Mouse (Mus musculus): ENCODE measurements at regions not wholly inside any gene's neighbourhood (a gene's known extent, or its start where the extent isn't known, plus 50 kb on each side); places are given as distances from the start of the nearest gene placed in this dataset.
A peak's percentile ranks its signal among the peaks of the same experiment; 100 is the strongest.

DNA sequence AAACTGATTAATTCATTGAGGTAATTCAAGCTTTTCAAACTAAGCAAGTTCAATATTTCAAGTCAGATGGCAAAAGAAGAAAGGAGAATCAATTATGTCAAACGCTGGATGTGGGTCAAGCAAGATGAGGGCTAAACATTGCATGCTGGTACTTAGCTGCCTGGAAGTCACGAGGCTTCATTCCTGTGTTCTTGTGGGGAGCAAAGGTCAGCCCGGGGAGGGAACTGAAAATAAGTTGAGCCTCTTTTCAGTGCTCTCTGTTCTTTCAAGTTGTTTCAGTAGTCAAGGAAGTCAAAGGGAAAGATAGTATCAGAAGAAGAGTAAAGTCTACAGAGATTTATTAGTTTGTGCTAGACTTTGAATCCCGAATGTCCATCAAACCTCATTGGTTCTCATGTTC, 122.9 kb upstream of the Fat1 start:
- no peak overlapping the region for H3K9ac ChIP-seq (ENCODE audit: low read depth, low read length)
- WGBS = 70% methylated on average over 4 of the region's 4 CpGs
- no peaks in the 10 kb centered on the region for H3K27me3 ChIP-seq (ENCODE audit: control insufficient read depth, insufficient read depth, low read depth, low read length)
- no peak for ATAC-seq
- H3K4me3 ChIP-seq (ENCODE audit: low read depth, low read length) = no peak overlapping the region
- no peak overlapping the region for H3K27ac ChIP-seq (ENCODE audit: low read length)
- no peak overlapping the region for H3K4me2 ChIP-seq (ENCODE audit: low read length)
- no peaks in the 10 kb centered on the region for H3K36me3 ChIP-seq (ENCODE audit: control insufficient read depth, insufficient read depth, low read length)
- H3K9me3 ChIP-seq (replicated peaks; ENCODE audit: control insufficient read depth, low read length, poor library complexity, severe bottlenecking) = no peaks in the 10 kb centered on the region; the same call in 1 of the 2 replicates
- no peaks in the 10 kb centered on the region for H3K4me1 ChIP-seq (ENCODE audit: control insufficient read depth, insufficient read depth, low read length)

DNA sequence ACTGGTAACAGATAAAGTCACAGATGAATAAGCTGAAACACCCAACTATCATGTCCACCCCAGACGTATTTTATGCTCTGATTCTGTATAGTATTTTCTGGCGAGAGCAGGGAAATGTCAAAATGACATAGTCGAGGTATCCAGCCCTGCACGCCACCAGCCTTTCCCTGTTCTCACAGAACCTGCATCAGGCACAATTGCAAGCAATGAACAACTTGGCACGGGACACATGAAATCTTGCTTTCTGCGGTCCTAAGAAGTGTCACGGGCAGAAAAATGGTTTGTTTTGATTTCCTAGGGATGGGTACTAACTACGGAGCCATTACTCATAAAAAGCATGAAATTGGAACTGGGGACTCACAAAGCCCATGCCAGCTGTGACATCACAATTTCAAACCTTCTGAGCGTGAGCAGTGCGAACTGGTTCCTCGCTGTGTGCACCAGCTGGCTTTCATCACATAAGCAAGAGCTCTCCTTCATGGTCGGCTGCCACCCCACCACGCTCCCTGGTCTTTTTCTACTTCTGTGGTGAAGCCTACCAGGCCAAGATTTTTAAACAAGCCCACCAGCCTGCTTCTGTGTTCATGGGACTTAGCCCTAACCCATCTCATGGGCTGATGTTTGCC, 117.6 kb upstream of the Fat1 start:
- 84% methylated on average over 13 of the region's 13 CpGs for WGBS
- Histone ChIP-seq H3K27ac (ENCODE audit: low read length) (no peak overlapping the region), H3K4me1 (ENCODE audit: control insufficient read depth, insufficient read depth, low read length) (no peaks in the 10 kb centered on the region), H3K36me3 (ENCODE audit: control insufficient read depth, insufficient read depth, low read length) (no peaks in the 10 kb centered on the region), H3K27me3 (ENCODE audit: control insufficient read depth, insufficient read depth, low read depth, low read length) (no peaks in the 10 kb centered on the region; the same call in 1 of the 2 replicates), H3K9me3 (replicated peaks; ENCODE audit: control insufficient read depth, low read length, poor library complexity, severe bottlenecking) (peaks cover 2% of the 10 kb centered on the region; the same call in 1 of the 2 replicates), H3K9ac (ENCODE audit: low read depth, low read length) (no peak overlapping the region), H3K4me3 (ENCODE audit: low read depth, low read length) (no peak overlapping the region), H3K4me2 (ENCODE audit: low read length) (no peak overlapping the region)
- ATAC-seq = 0 out of 2 replicates have a peak, but pooled peaks have one; percentile 21

DNA sequence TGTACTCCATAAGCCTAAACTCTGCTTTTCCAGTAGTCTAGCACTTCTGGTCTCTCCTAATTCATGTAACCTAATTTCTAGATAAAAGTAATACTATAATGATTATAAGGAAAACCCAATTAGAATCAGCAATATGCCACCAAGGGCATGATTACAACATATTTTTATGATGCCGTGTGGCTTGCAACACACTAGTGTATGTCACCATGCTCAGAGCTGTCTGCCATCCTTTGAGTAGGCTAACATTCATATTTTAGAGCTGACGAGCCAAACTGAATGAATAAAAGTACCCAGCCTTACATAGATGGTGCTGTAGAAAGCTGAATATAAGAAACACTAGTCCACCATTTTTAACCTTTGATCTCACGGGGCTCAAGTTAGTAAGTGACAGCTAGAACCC, 116.0 kb upstream of the Fat1 start:
- no peak overlapping the region for H3K4me2 ChIP-seq (ENCODE audit: low read length)
- H3K27ac ChIP-seq (ENCODE audit: low read length) = no peak overlapping the region
- no peaks in the 10 kb centered on the region for H3K36me3 ChIP-seq (ENCODE audit: control insufficient read depth, insufficient read depth, low read length)
- ATAC-seq = no peak
- no peak overlapping the region for H3K9ac ChIP-seq (ENCODE audit: low read depth, low read length)
- WGBS = 94% methylated on average over 3 of the region's 3 CpGs
- H3K4me3 ChIP-seq (ENCODE audit: low read depth, low read length) = no peak overlapping the region
- H3K27me3 ChIP-seq (ENCODE audit: control insufficient read depth, insufficient read depth, low read depth, low read length) = no peaks in the 10 kb centered on the region; the same call in 1 of the 2 replicates
- no peaks in the 10 kb centered on the region for H3K4me1 ChIP-seq (ENCODE audit: control insufficient read depth, insufficient read depth, low read length)
- H3K9me3 ChIP-seq (replicated peaks; ENCODE audit: control insufficient read depth, low read length, poor library complexity, severe bottlenecking) = peaks cover 6% of the 10 kb centered on the region

GRCm38 (mm10) chr8:44819691-44820090, 115.6 kb upstream of the Fat1 start:
- H3K9ac ChIP-seq (ENCODE audit: low read depth, low read length) = no peak overlapping the region
- no peaks in the 10 kb centered on the region for H3K36me3 ChIP-seq (ENCODE audit: control insufficient read depth, insufficient read depth, low read length)
- no peak for ATAC-seq
- peaks cover 6% of the 10 kb centered on the region for H3K9me3 ChIP-seq (replicated peaks; ENCODE audit: control insufficient read depth, low read length, poor library complexity, severe bottlenecking)
- no peak overlapping the region for H3K27ac ChIP-seq (ENCODE audit: low read length)
- H3K4me2 ChIP-seq (ENCODE audit: low read length) = no peak overlapping the region
- WGBS = 89% methylated on average over 7 of the region's 7 CpGs
- no peak overlapping the region for H3K4me3 ChIP-seq (ENCODE audit: low read depth, low read length)
- H3K4me1 ChIP-seq (ENCODE audit: control insufficient read depth, insufficient read depth, low read length) = no peaks in the 10 kb centered on the region
- no peaks in the 10 kb centered on the region; the same call in 1 of the 2 replicates for H3K27me3 ChIP-seq (ENCODE audit: control insufficient read depth, insufficient read depth, low read depth, low read length)

DNA sequence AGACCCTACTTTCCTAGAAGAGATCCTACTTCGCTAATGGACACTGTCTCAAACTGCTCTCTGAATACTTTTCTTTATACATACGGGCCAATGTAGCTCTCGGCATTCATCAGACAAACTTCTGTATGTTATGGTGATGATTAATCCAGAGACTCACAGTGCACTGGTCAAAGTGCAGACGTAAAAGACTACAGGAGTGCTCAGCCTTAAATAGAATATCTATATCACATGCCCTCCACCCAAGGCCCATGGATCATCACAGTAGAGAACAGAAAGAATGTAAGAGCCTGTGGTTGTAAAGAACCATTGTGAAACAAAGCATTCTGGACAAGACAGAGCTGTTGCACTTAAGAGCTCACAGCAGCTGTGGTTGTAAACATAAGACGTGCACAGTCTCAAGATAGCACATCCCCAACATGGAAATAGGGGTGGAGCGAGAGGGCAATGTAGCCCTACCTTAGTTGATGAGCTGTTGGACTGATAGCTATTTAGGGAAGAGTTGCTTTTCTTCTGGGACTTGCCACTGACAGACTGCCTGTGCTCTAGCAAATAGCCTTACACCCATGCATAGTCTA, 110.0 kb upstream of the Fat1 start:
- Histone ChIP-seq H3K4me1 (ENCODE audit: control insufficient read depth, insufficient read depth, low read length) (no peaks in the 10 kb centered on the region), H3K9ac (ENCODE audit: low read depth, low read length) (no peak overlapping the region), H3K27me3 (ENCODE audit: control insufficient read depth, insufficient read depth, low read depth, low read length) (no peaks in the 10 kb centered on the region), H3K9me3 (replicated peaks; ENCODE audit: control insufficient read depth, low read length, poor library complexity, severe bottlenecking) (peaks cover 6% of the 10 kb centered on the region; the same call in 1 of the 2 replicates), H3K4me3 (ENCODE audit: low read depth, low read length) (no peak overlapping the region), H3K4me2 (ENCODE audit: low read length) (no peak overlapping the region), H3K27ac (ENCODE audit: low read length) (no peak overlapping the region), H3K36me3 (ENCODE audit: control insufficient read depth, insufficient read depth, low read length) (no peaks in the 10 kb centered on the region)
- no peak for ATAC-seq
- 90% methylated on average over 6 of the region's 6 CpGs for WGBS

DNA sequence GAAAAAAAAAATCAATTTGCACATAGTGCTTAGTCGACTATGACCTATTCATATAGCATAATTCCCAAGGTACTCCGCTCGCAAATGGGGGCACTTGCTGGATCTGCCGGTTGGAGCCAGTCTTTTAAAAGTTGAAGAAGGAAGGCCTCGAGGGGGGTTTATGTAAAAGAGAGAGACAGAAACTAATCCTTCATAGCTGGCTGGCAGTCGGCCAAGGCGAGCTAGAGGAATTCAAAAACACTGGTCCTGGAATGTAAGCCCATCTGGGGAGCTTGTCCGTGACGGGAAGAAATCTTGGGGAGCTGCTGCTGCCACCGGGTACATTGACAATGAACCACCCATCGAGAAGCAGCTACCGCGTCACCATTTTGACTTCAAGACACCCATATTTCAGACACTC, 108.3 kb upstream of the Fat1 start:
- Histone ChIP-seq H3K27me3 (ENCODE audit: control insufficient read depth, insufficient read depth, low read depth, low read length) (no peaks in the 10 kb centered on the region), H3K36me3 (ENCODE audit: control insufficient read depth, insufficient read depth, low read length) (no peaks in the 10 kb centered on the region), H3K4me1 (ENCODE audit: control insufficient read depth, insufficient read depth, low read length) (no peaks in the 10 kb centered on the region), H3K27ac (ENCODE audit: low read length) (no peak overlapping the region), H3K4me2 (ENCODE audit: low read length) (peak overlapping the region; percentile 25), H3K4me3 (ENCODE audit: low read depth, low read length) (no peak overlapping the region), H3K9ac (ENCODE audit: low read depth, low read length) (no peak overlapping the region), H3K9me3 (replicated peaks; ENCODE audit: control insufficient read depth, low read length, poor library complexity, severe bottlenecking) (peaks cover 6% of the 10 kb centered on the region; the same call in 1 of the 2 replicates)
- WGBS = 13% methylated on average over 13 of the region's 13 CpGs
- peak; percentile 80 for ATAC-seq

DNA sequence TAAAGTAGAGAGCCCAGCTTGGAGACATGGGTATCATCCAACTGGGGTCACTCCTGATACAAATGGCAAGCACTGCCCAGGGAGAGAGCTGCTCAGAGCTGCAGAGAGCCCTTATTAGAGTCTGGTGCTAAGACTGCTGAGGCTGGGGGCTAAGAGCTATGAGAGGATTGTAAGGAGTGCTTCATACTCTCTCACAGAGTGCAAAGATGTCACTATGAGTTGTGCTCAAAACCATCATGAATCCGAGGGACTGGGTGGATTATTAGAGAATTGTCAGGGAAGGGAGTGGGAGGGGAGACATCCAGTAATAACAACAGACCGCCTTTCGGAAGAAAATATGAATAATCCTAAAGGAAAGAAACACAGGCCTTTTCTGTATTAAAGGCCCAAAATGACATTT, 107.2 kb upstream of the Fat1 start:
- H3K4me3 ChIP-seq (ENCODE audit: low read depth, low read length) = no peak overlapping the region
- no peak overlapping the region for H3K27ac ChIP-seq (ENCODE audit: low read length)
- no peak for ATAC-seq

DNA sequence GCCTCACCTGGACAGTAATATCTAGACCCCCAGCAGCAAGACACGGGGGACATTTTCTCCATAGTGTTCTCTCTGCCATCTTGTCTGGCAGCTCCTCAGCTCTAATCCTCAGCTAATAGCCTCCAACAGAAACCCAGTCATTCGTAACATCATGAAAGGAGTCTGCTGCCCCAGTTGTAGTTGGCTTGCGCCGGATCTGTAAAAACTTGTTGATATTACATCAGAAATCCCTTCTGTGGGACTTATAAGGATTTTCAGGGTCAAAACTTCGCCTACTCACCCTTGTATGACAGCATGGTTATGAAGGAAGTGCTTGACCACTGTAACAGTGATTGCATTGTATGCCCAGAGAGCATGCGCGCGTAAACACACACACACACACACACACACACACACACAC, 96.8 kb upstream of the Fat1 start:
- H3K36me3 ChIP-seq (ENCODE audit: control insufficient read depth, insufficient read depth, low read length) = no peaks in the 10 kb centered on the region
- ATAC-seq = no peak
- no peak overlapping the region for H3K4me3 ChIP-seq (ENCODE audit: low read depth, low read length)
- H3K4me2 ChIP-seq (ENCODE audit: low read length) = no peak overlapping the region
- no peaks in the 10 kb centered on the region for H3K9me3 ChIP-seq (replicated peaks; ENCODE audit: control insufficient read depth, low read length, poor library complexity, severe bottlenecking)
- H3K4me1 ChIP-seq (ENCODE audit: control insufficient read depth, insufficient read depth, low read length) = peaks cover 3% of the 10 kb centered on the region; the same call in 1 of the 2 replicates
- H3K27me3 ChIP-seq (ENCODE audit: control insufficient read depth, insufficient read depth, low read depth, low read length) = no peaks in the 10 kb centered on the region
- WGBS = 71% methylated on average over 8 of the region's 8 CpGs
- no peak overlapping the region for H3K27ac ChIP-seq (ENCODE audit: low read length)
- H3K9ac ChIP-seq (ENCODE audit: low read depth, low read length) = no peak overlapping the region

More for the DNA sequence above, 107.2 kb upstream of the Fat1 start:
- Histone ChIP-seq H3K4me1 (ENCODE audit: control insufficient read depth, insufficient read depth, low read length) (no peaks in the 10 kb centered on the region), H3K4me2 (ENCODE audit: low read length) (no peak overlapping the region), H3K9me3 (replicated peaks; ENCODE audit: control insufficient read depth, low read length, poor library complexity, severe bottlenecking) (peaks cover 4% of the 10 kb centered on the region; the same call in 1 of the 2 replicates), H3K36me3 (ENCODE audit: control insufficient read depth, insufficient read depth, low read length) (no peaks in the 10 kb centered on the region), H3K27me3 (ENCODE audit: control insufficient read depth, insufficient read depth, low read depth, low read length) (no peaks in the 10 kb centered on the region), H3K9ac (ENCODE audit: low read depth, low read length) (no peak overlapping the region)
- WGBS = 78% methylated on average over 3 of the region's 3 CpGs

GRCm38 (mm10) chr8:44839504-44840209, 95.6 kb upstream of the Fat1 start:
- Histone ChIP-seq H3K4me3 (ENCODE audit: low read depth, low read length) (no peak overlapping the region), H3K4me1 (ENCODE audit: control insufficient read depth, insufficient read depth, low read length) (peaks cover 3% of the 10 kb centered on the region; the same call in 1 of the 2 replicates), H3K27ac (ENCODE audit: low read length) (no peak overlapping the region), H3K4me2 (ENCODE audit: low read length) (no peak overlapping the region), H3K27me3 (ENCODE audit: control insufficient read depth, insufficient read depth, low read depth, low read length) (no peaks in the 10 kb centered on the region), H3K9me3 (replicated peaks; ENCODE audit: control insufficient read depth, low read length, poor library complexity, severe bottlenecking) (no peaks in the 10 kb centered on the region), H3K9ac (ENCODE audit: low read depth, low read length) (no peak overlapping the region), H3K36me3 (ENCODE audit: control insufficient read depth, insufficient read depth, low read length) (no peaks in the 10 kb centered on the region)
- WGBS = 65% methylated on average over 13 of the region's 13 CpGs
- ATAC-seq = no peak
